Mouse (Mus musculus) A20 (cell line): ENCODE data around the gene Prox1.

Experiments
- DNase-seq: peaks from one replicate; pipeline ENCODE4 v3.0.0-alpha.2; 2011; ENCODE audit warnings: low read depth, low spot score

Gene Prox1

GRCm38 (mm10) chr1:190079643-190080275, 90.8 kb downstream of the Prox1 start:
- DNase-seq = no peak

- DNase-seq = no peak
Observed at GRCm38 (mm10) chr1:190076601-190077000, 93.9 kb downstream of the Prox1 start.
